Mouse (Mus musculus): Measurements from ENCODE around the gene Minos1.

The Minos1 gene

GRCm38 (mm10) chr4:139130701-139131549, at the start of gene Minos1:
Gene Minos1 (minus strand): TSS chr4:139131113.
- peak; percentile 98 for DNase-seq (ENCODE audit: low spot score)

GRCm38 (mm10) chr4:139179731-139180625, 49.1 kb upstream of the Minos1 start:
- peak; percentile 68 for DNase-seq (ENCODE audit: low spot score)

- DNase-seq (ENCODE audit: low spot score), result no peak
These were observed 48.3 kb upstream of the Minos1 start for GRCm38 (mm10) chr4:139179218-139179617.

GRCm38 (mm10) chr4:139178377-139178776, 47.5 kb upstream of the Minos1 start:
- DNase-seq (ENCODE audit: low spot score), result no peak

GRCm38 (mm10) chr4:139177921-139178320, 47.0 kb upstream of the Minos1 start:
- no peak for DNase-seq (ENCODE audit: low spot score)

GRCm38 (mm10) chr4:139176023-139176422, 45.1 kb upstream of the Minos1 start:
- DNase-seq (ENCODE audit: low spot score), result no peak

- DNase-seq (ENCODE audit: low spot score), result no peak
These were observed 44.4 kb upstream of the Minos1 start for GRCm38 (mm10) chr4:139175061-139175971.

GRCm38 (mm10) chr4:139169748-139170279, 38.9 kb upstream of the Minos1 start:
- no peak for DNase-seq (ENCODE audit: low spot score)

- DNase-seq (ENCODE audit: low spot score), result no peak
These were observed 38.3 kb upstream of the Minos1 start for GRCm38 (mm10) chr4:139168985-139169747.

- DNase-seq (ENCODE audit: low spot score), result no peak
These were observed 36.2 kb upstream of the Minos1 start for GRCm38 (mm10) chr4:139167107-139167506.

- no peak for DNase-seq (ENCODE audit: low spot score)
These were observed 35.3 kb upstream of the Minos1 start for GRCm38 (mm10) chr4:139166244-139166643.

GRCm38 (mm10) chr4:139165259-139165658, 34.3 kb upstream of the Minos1 start:
- no peak for DNase-seq (ENCODE audit: low spot score)

- no peak for DNase-seq (ENCODE audit: low spot score)
These were observed 33.2 kb upstream of the Minos1 start for GRCm38 (mm10) chr4:139164082-139164481.

- no peak for DNase-seq (ENCODE audit: low spot score)
These were observed 30.2 kb upstream of the Minos1 start for GRCm38 (mm10) chr4:139161076-139161475.

GRCm38 (mm10) chr4:139158350-139158749, 27.4 kb upstream of the Minos1 start:
- DNase-seq (ENCODE audit: low spot score), result no peak

GRCm38 (mm10) chr4:139156538-139156937, 25.6 kb upstream of the Minos1 start:
- no peak for DNase-seq (ENCODE audit: low spot score)

- no peak for DNase-seq (ENCODE audit: low spot score)
These were observed 23.8 kb upstream of the Minos1 start for GRCm38 (mm10) chr4:139154576-139155307.

GRCm38 (mm10) chr4:139151370-139151769, 20.5 kb upstream of the Minos1 start:
- no peak for DNase-seq (ENCODE audit: low spot score)

GRCm38 (mm10) chr4:139146760-139147159, 15.8 kb upstream of the Minos1 start:
- no peak for DNase-seq (ENCODE audit: low spot score)

- peak; percentile 40 for DNase-seq (ENCODE audit: low spot score)
These were observed 14.2 kb upstream of the Minos1 start for GRCm38 (mm10) chr4:139145156-139145555.

Data from c-Kit-positive CD71-positive TER-119-positive erythroid progenitor cells, embryonic 14.5 days (primary cell).